28 mouse cellular contexts compared by ENCODE assay signal in genomic region chr12:99237497-99237896, GRCm38 (mm10).
A peak's percentile ranks its signal among the peaks of the same experiment; 100 is the strongest.
DNase-seq lines count a peak whose midpoint lies in the region; ATAC-seq and TF ChIP-seq lines count a peak whose summit lies in the region.
"Had no signal": no experiment of that assay in that cellular context is flagged by ENCODE, and none has a peak within 500 bp of the region (broad histone marks: within the 10 kb centered on the region; RNA-seq: fewer than 3 reads in every experiment).

No protein-coding gene starts in this region.

- TF ChIP-seq EP300 in stomach, postnatal 0 days (optimal IDR thresholded peaks at IDR 0.05) = no peak

- no peak for DNase-seq in testis, postnatal 10 days (ENCODE audit: low spot score)
- DNase-seq in stomach, postnatal 0 days (ENCODE audit: low spot score) = no peak
- no peak for DNase-seq in layer of hippocampus, adult 9-10 months (ENCODE audit: low spot score)
- DNase-seq: adrenal gland, adult 8-10 months; adrenal gland, postnatal 25 days; B cell, adult 2 months; cerebellum, adult 11-12 months; cerebellum, adult 8-10 months; cerebellum, postnatal 10 days; cerebellum, postnatal 36 days; embryo, embryonic 11 days; gastrocnemius, postnatal 10 days; gastrocnemius, postnatal 36 days; heart, adult 2 months; heart, postnatal 14 days; heart, postnatal 4 days had no signal

- no peaks in the 10 kb centered on the region for H3K9me3 ChIP-seq in forebrain, embryonic 13.5 days (replicated peaks)
- H3K9me3 ChIP-seq in forebrain, embryonic 16.5 days (ENCODE audit: control insufficient read depth, low read length) = no peaks in the 10 kb centered on the region
- no peaks in the 10 kb centered on the region for H3K9me3 ChIP-seq in stomach, postnatal 0 days (ENCODE audit: control insufficient read depth, low read length)
- H3K9me3 ChIP-seq: embryonic facial prominence, embryonic 10.5 days; embryonic facial prominence, embryonic 13.5 days; forebrain, embryonic 15.5 days; heart, embryonic 10.5 days; heart, embryonic 13.5 days had no signal

- H3K27ac ChIP-seq in forebrain, embryonic 13.5 days = 0 out of 2 replicates have a peak overlapping the region, but pooled peaks have one; percentile 5
- no peak overlapping the region for H3K27ac ChIP-seq in forebrain, embryonic 16.5 days (ENCODE audit: low read length)
- no peak overlapping the region for H3K27ac ChIP-seq in testis, adult 2 months (ENCODE audit: control insufficient read depth, insufficient read depth, low read depth, low read length)
- H3K27ac ChIP-seq in stomach, postnatal 0 days (replicated peaks) = peak overlapping the region; percentile 35; the same call in 1 of the 2 replicates
- H3K27ac ChIP-seq: embryonic facial prominence, embryonic 10.5 days; embryonic facial prominence, embryonic 13.5 days; heart, adult 2 months; heart, embryonic 10.5 days; heart, embryonic 13.5 days; hindbrain, embryonic 14.5 days had no signal

- H3K4me3 ChIP-seq in forebrain, embryonic 13.5 days = no peak overlapping the region
- H3K4me3 ChIP-seq in forebrain, embryonic 16.5 days (replicated peaks; ENCODE audit: low read length) = no peak overlapping the region
- peak overlapping the region; percentile 41; the same call in 1 of the 2 replicates for H3K4me3 ChIP-seq in testis, adult 2 months (ENCODE audit: control insufficient read depth, low read depth, low read length)
- H3K4me3 ChIP-seq in stomach, postnatal 0 days (ENCODE audit: low read depth, low read length) = no peak overlapping the region
- H3K4me3 ChIP-seq: embryonic facial prominence, embryonic 10.5 days; embryonic facial prominence, embryonic 13.5 days; erythroblast, embryonic 14.5 days; forebrain, embryonic 15.5 days; heart, adult 2 months; heart, embryonic 10.5 days; heart, embryonic 13.5 days had no signal

- peaks cover 85% of the 10 kb centered on the region for H3K4me1 ChIP-seq in forebrain, embryonic 13.5 days
- peaks cover 59% of the 10 kb centered on the region for H3K4me1 ChIP-seq in forebrain, embryonic 16.5 days (replicated peaks; ENCODE audit: control insufficient read depth, insufficient read depth, low read length)
- H3K4me1 ChIP-seq in testis, adult 2 months (ENCODE audit: control insufficient read depth, insufficient read depth, low read length) = no peaks in the 10 kb centered on the region; the same call in 1 of the 2 replicates
- peaks cover 12% of the 10 kb centered on the region for H3K4me1 ChIP-seq in stomach, postnatal 0 days (replicated peaks; ENCODE audit: control insufficient read depth, insufficient read depth)

- ATAC-seq in forebrain, embryonic 13.5 days = no peak
- no peak for ATAC-seq in forebrain, embryonic 16.5 days
- no peak for ATAC-seq in stomach, postnatal 0 days (ENCODE audit: low FRiP score, low TSS enrichment)
- ATAC-seq: activated CD4-positive, CD25-positive, alpha-beta regulatory T cell, adult 4 months; forebrain, embryonic 15.5 days had no signal

- no peaks in the 10 kb centered on the region for H3K36me3 ChIP-seq in forebrain, embryonic 13.5 days (ENCODE audit: poor library complexity, severe bottlenecking)
- H3K36me3 ChIP-seq in forebrain, embryonic 16.5 days (ENCODE audit: control insufficient read depth, insufficient read depth) = no peaks in the 10 kb centered on the region
- H3K36me3 ChIP-seq in testis, adult 2 months (ENCODE audit: control insufficient read depth, insufficient read depth, low read length) = no peaks in the 10 kb centered on the region
- no peaks in the 10 kb centered on the region for H3K36me3 ChIP-seq in stomach, postnatal 0 days (ENCODE audit: control insufficient read depth, insufficient read depth, low read length)
- H3K36me3 ChIP-seq: embryonic facial prominence, embryonic 10.5 days; embryonic facial prominence, embryonic 13.5 days; forebrain, embryonic 15.5 days; heart, embryonic 10.5 days; heart, embryonic 13.5 days had no signal

- no peak for TF ChIP-seq CTCF in testis, adult 2 months (IDR thresholded peaks at IDR 0.05; ENCODE audit: control insufficient read depth, insufficient read depth, insufficient replicate concordance, low read depth, low read length)
- no peak for TF ChIP-seq CTCF in stomach, postnatal 0 days (IDR thresholded peaks at IDR 0.05; ENCODE audit: low read depth)

- no peak for TF ChIP-seq POLR2A in testis, adult 2 months (IDR thresholded peaks at IDR 0.05; ENCODE audit: control insufficient read depth, low read depth, low read length)

- H3K4me2 ChIP-seq in forebrain, embryonic 13.5 days = no peak overlapping the region
- no peak overlapping the region for H3K4me2 ChIP-seq in forebrain, embryonic 16.5 days (ENCODE audit: low read length)
- no peak overlapping the region for H3K4me2 ChIP-seq in stomach, postnatal 0 days (replicated peaks; ENCODE audit: low read depth)
- H3K4me2 ChIP-seq: embryonic facial prominence, embryonic 13.5 days; forebrain, embryonic 15.5 days; heart, embryonic 13.5 days; hindbrain, embryonic 14.5 days had no signal

- no peak overlapping the region for H3K9ac ChIP-seq in forebrain, embryonic 13.5 days
- H3K9ac ChIP-seq in forebrain, embryonic 16.5 days (replicated peaks; ENCODE audit: low read depth, low read length) = no peak overlapping the region
- no peak overlapping the region for H3K9ac ChIP-seq in stomach, postnatal 0 days (ENCODE audit: low read length)
- H3K9ac ChIP-seq: embryonic facial prominence, embryonic 13.5 days; forebrain, embryonic 15.5 days; heart, embryonic 13.5 days; hindbrain, embryonic 14.5 days had no signal

- 89% methylated on average over 9 of the region's 9 CpGs for WGBS in forebrain, embryonic 13.5 days
- WGBS in forebrain, embryonic 16.5 days = 75% methylated on average over 9 of the region's 9 CpGs
- 73% methylated on average over 9 of the region's 9 CpGs for WGBS in stomach, postnatal 0 days

- no peaks in the 10 kb centered on the region for H3K27me3 ChIP-seq in forebrain, embryonic 13.5 days
- H3K27me3 ChIP-seq in forebrain, embryonic 16.5 days (replicated peaks; ENCODE audit: control insufficient read depth, insufficient read depth, low read length) = no peaks in the 10 kb centered on the region
- H3K27me3 ChIP-seq in testis, adult 2 months (ENCODE audit: control insufficient read depth, insufficient read depth, low read length) = no peaks in the 10 kb centered on the region
- H3K27me3 ChIP-seq in stomach, postnatal 0 days (ENCODE audit: control insufficient read depth, insufficient read depth, low read length) = no peaks in the 10 kb centered on the region
- H3K27me3 ChIP-seq: CH12.LX; embryonic facial prominence, embryonic 13.5 days; forebrain, embryonic 15.5 days; heart, embryonic 13.5 days had no signal

Comparison
In these comparisons a context has a peak if more than half of its experiments do, and no peak if none do; other contexts are left out.
1. H3K27ac ChIP-seq: peak in forebrain, embryonic 13.5 days (single experiment) and stomach, postnatal 0 days (single experiment); none in forebrain, embryonic 16.5 days (single experiment) and testis, adult 2 months (single experiment).